Mouse (Mus musculus): ENCODE measurements around the gene Tha1. TPM values are rescaled to one million over a fixed set of nuclear protein-coding genes. Genes with fewer than 3 reads are reported as not detected.

The Tha1 gene
- polyA plus RNA-seq (2012; rRNA removed): 3.7 and 4.0 TPM in 2 replicates

GRCm38 (mm10) chr11:117872861-117873608 lies at the start of gene Tha1:
TSS of gene Tha1 (minus strand) at chr11:117873481.

GRCm38 (mm10) chr11:117860601-117861000 lies 12.7 kb downstream of the Tha1 start, which contains the start of gene Tmem235:
TSS of gene Tmem235 (plus strand) at chr11:117860752.

GRCm38 (mm10) chr11:117848985-117849671 lies 24.2 kb downstream of the Tha1 start, which contains the start of gene Birc5:
TSS of gene Birc5 (plus strand) at chr11:117849251.

GRCm38 (mm10) chr11:117825333-117826101 lies 47.8 kb downstream of the Tha1 start, which contains the start of the genes Afmid and Tk1:
TSS of gene Afmid (plus strand) at chr11:117825924.
TSS of gene Tk1 (minus strand) at chr11:117826092.

Other genes with a start within 250 kb of the Tha1 start
- gene Tnrc6c, start 219.2 kb downstream of the Tha1 start, polyA plus RNA-seq (2012; rRNA removed): 2.9 and 3.5 TPM in 2 replicates
- gene Tmc8, start 91.4 kb downstream of the Tha1 start, polyA plus RNA-seq (2012; rRNA removed): 10.3 and 12.3 TPM in 2 replicates
- 21.8 and 23.0 TPM in 2 replicates for gene Tmc6, start 91.3 kb downstream of the Tha1 start, polyA plus RNA-seq (2012; rRNA removed)
- gene 6030468B19Rik, start 75.8 kb downstream of the Tha1 start, polyA plus RNA-seq (2012; rRNA removed): 33.7 and 42.6 TPM in 2 replicates
- 0.11 and 0.16 TPM in 2 replicates for gene Gm20708, start 63.8 kb downstream of the Tha1 start, polyA plus RNA-seq (2012; rRNA removed)
- gene Syngr2, start 63.8 kb downstream of the Tha1 start, polyA plus RNA-seq (2012; rRNA removed): 38.8 and 42.8 TPM in 2 replicates
- 22.7 and 23.1 TPM in 2 replicates for gene Afmid, start 47.6 kb downstream of the Tha1 start, polyA plus RNA-seq (2012; rRNA removed)
- gene Tk1, start 47.4 kb downstream of the Tha1 start, polyA plus RNA-seq (2012; rRNA removed): 83.7 and 85.5 TPM in 2 replicates
- gene Birc5, start 24.2 kb downstream of the Tha1 start, polyA plus RNA-seq (2012; rRNA removed): 88.8 and 90.2 TPM in 2 replicates
- 0.01 and 0.02 TPM in 2 replicates for gene Tmem235, start 12.7 kb downstream of the Tha1 start, polyA plus RNA-seq (2012; rRNA removed)
- gene Socs3, start 96.6 kb upstream of the Tha1 start, polyA plus RNA-seq (2012; rRNA removed): 7.3 and 7.5 TPM in 2 replicates
- 10.9 and 11.3 TPM in 2 replicates for gene Pgs1, start 112.8 kb upstream of the Tha1 start, polyA plus RNA-seq (2012; rRNA removed)

All from liver, embryonic 18 days (tissue).